Mouse (Mus musculus) urinary bladder, postnatal 36 days (tissue): ENCODE results near the gene Dap.
A peak's percentile ranks its signal among the peaks of the same experiment; 100 is the strongest.

Experiments used
- DNase-seq, 2 experiments: peaks; one replicate each; pipeline ENCODE4 v3.0.0; 2022; ENCODE audit warnings: low spot score in 2 of 2, mixed read lengths in 1 of 2

The Dap gene

DNA sequence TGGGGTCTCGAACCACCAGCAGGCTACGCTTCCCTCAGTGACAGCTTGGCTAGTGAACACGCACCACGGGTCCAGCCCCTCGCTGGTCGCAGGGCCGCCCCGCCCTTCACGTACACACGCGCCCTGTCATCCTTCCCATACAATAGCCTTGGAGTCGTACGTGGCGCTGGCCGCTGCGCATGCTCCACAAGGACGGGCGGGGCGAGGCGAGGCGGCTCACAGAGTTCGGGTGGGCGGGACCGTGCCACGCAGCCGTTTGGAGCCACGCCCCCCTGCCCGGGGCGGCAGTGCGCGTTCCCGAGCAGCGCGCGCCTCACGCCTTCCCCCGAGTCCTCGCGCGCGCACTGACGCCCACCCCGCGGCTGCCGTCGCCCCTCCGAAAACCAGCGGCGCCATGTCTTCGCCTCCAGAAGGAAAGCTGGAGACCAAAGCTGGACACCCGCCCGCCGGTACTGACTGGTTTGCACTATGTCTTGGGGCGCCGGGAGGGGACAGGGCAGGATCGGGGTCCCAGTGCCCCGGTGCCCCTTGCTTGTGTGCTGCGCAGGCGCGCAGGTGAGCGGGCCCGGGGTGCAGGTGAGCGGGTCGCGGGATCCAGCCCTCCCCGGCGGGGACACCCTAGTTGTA lies at the start of gene Dap:
Dap (plus strand) TSS at position 180 of the 627 bp plus-strand sequence.
- peak; percentile 94 to 98 for DNase-seq

DNA sequence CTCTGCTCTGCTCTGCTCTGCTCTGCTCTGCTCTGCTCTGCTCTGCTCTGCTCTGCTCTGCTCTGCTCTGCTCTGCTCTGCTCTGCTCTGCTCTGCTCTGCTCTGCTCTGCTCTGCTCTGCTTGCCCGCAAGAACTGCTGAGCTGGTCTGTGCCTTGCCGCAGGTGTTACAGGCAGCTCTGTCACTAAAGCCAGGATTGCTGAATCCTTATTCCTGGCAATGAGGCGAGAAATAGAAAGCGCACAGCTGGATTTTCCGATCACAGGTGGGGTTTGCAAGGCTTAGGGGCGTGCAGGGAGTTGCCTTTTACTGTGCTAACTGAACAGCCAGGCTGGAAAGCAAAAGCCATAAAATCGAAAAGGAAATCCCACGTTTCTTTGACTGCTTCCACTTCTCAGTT lies 47.5 kb upstream of the Dap start:
- DNase-seq = no peak

DNA sequence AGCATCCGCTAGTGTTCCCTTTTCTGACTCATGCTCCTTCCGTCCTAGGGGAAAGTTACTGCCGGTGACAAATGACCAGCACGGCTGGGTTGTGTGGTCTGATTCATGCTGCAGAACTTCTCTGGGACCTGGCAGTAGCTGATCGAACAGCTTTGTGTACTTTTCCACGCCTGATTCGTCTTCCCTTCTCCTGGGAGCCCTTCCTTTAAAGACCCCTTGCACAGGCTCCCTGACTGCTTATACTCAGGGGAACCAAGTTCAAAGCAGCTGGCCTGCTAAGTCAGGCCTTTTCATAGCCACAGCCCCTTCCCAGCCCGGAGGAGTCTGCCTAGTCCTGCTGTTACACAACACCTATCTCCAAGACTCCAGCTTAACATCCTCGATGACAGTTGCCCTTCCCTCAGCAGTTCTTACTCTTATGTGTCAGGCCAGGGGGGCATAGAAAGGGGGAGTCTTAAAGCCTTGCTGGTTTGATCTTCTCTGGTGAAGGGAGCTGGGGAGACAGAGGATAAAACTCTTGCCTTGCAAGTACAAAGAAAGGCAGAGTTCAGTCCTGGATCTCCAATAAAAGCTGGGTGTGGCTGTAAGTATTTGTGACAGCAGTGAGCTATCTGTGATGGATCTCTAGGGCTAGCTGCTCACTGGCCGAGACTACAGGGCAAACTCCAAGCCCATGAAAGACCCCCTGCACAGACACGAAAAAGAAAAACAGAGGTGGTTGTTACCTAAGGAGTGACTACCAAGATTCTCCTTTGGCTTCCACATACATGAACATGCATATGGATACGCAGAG lies 39.3 kb upstream of the Dap start:
- DNase-seq = peak; percentile 60 to 69

DNA sequence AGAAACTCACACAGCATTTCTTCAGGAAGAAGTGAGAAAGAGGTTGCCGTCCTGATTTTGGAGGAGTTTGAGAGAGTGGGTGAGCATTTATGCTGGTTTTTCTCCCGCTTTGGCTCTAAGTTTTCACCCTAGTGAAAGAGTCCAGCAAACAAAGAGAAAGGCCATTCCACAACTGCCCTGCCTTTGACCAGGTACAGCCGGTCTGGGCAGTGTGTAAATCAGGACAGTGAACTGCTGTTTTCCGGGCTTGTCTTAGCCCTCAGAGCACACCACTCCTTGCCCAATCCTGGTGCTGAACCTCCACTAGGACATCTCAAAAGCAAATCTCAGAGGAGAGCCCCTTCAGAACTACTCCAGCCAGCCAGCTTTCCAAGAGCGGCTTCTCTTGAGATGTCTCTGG lies 38.6 kb upstream of the Dap start:
- peak; percentile 60 to 73 for DNase-seq

DNA sequence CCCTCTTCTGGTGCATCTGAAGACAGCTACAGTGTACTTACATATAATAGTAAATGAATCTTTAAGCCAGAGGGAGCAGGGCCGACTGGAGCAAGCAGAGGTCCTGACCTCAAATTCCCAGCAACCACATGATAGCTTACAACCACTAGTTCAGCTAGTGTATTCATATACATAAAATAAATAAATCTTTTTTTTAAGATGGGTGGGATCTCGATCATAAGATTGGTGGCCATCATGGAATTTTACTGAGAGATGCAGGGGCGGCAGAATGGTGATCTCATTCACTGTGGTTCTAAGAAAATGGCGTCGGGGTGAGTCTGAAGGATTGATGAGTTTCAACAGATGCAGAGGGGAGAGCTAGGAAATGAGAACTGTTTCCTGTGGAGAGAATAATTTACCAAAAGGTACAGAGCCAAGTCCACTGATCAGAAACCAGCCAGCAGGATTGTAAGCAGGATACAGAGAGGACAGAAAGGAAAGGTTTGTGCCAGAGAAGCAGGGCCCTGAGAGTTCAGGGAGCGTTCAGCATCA lies 37.7 kb upstream of the Dap start:
- DNase-seq = no peak

DNA sequence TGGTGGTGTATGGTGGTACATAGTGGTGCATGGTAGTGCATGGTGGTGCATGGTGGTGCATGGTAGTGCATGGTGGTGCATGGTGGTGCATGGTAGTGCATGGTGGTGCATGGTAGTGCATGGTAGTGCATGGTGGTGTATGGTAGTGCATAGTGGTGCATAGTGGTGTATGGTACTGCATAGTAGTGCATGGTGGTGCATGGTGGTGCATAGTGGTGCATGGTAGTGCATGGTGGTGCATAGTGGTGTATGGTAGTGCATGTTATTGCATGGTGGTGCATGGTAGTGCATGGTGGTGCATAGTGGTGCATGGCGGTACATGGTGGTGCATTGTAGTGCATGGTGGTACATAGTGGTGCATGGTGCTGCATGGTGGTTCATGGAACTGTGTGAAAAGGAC lies 31.6 kb upstream of the Dap start:
- no peak for DNase-seq

DNA sequence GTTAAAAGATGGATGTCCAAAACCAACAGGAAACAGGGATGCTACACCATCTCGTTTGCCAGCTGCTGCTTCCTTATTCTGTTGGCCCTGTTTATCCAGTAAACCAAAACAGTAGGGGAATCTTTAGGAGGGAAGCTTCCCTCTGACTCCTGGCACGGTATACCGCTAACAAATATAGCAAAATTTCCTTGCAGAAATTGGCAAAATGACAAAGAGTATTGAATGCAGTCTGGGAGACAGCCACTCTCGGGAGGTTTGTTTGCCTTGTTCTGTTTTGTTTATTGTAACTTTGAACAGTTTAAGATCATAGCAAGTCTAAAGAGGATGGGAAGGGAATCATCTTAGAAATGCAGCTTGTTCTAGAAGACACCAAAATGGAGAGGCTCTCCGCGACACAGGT lies 28.3 kb upstream of the Dap start:
- DNase-seq = no peak

DNA sequence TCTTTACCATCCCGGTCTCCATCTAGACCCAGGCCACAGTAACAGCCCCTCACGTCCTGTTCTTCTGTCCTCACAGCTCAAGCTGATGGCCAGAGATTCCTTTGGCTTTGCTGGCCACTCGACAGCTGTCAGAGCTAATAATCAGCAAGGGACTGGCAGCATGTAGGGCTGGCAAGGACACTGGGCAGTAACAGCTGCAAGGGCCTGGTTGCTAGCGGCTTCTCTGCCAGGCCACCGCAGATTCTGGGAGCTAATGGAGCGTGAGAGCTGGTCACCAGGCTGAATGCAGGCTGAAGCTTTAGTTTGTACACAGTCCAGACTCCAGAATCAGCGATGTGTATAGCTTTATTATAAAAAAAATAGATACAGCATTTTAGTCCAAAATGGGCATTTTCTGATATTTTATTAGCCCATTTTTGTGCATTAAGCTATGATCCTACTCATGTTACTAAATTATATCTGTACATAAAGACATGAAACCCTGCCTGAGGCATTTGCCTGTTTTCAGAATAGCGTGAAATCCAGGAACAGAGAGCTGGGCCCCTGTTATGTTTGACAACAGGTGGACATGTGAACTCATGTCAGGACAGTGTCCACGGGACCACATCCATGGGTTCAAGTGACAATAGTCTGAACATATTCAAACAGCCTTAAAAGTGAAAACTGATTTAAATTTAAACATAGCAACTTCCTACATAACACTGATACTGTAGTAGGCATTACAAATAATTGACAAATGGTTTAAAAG lies 16.6 kb upstream of the Dap start:
- no peak for DNase-seq

DNA sequence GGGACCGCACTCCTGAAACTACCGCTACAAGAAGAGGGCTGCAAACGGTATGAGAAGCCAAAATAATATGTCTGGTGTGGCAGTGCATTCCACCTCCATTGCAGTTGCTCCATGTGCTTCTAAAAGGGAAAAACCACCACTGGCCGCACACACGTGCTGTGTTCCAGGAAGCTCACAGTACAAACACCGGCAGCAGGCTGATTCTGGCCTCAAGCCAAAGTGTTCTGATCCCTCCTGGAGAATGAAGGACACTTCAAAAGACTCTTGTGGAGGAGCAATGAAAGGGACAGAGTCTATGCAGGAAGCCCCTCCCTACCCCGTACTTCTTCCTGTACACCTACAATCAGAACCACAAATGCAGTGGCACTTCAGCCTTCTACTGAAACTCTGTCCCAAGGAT lies 12.2 kb upstream of the Dap start:
- DNase-seq = no peak

DNA sequence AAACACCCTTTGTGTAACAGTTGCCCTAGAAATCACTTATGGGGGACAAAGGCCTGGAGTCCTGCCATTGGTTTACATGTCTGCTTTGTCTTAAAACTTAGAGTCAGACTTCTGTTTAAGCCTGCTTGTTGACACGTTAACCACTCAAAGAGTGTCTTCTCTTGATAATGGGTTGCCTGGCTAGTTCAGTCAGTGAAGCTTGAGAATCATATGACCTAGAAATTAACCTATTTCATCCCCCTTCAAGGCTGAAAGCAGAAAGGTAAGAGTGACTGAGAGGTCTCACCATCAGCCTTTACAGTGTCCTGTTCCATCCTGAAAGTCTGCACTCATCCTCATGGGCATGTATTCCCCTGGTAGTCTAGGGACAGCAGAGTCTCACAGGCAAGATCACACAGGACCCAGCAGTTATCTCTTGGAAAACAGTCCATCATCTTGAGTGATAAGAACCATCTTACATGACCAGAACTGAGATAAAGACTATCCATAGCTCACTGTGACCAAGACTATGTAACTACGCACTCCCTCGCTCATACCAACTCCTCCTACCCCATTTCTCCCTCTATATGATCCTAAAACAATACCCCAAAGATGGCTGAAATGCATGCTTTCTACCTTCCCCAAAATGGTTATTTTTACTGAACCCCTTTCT lies 10.4 kb upstream of the Dap start:
- no peak for DNase-seq

DNA sequence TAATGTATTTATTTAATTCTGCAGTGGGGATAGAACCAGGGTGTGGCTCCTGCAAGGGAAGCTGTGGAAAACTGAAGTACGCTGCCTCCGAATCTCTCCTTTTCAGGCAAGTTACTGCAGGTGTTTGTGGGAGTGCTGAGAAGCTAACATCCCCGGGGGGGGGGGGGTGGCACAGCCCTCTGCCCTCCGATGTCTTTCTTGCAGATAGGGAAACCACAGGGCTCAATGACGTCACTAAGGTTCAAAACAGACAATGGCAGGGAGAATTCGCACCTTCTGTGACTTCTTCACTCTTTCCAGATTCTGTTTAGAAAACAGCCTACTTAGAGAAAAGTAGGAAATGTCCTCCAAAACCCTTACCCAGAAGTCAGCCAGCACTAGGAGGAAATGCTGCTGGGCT lies 1.9 kb upstream of the Dap start:
- DNase-seq = no peak

DNA sequence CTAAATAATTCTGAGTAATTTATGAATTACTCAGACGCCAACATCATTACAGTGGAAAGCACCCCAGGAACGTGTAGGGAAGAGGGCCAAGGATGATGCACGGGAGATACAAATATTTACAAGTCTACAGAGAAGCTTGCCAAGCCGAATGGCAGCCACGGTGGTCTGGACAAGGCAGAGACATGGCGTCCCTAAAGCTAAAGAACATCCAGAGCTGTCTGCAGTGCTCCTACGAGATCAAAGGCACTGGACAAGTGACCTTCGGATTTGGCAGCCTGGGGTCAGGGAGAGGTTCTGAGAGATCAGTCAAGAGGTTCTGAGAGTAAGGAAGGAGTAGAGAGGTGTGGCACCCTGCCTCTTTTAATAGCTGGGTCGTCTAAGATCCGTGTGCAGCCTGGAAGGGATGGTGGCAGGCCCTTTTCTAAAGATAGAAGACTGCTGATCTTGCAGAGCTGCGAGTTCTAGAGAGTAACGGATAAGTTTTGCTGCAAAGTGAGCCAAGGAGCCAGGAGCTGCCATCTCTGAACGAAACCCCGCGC lies 449 bp upstream of the Dap start:
- DNase-seq = no peak

DNA sequence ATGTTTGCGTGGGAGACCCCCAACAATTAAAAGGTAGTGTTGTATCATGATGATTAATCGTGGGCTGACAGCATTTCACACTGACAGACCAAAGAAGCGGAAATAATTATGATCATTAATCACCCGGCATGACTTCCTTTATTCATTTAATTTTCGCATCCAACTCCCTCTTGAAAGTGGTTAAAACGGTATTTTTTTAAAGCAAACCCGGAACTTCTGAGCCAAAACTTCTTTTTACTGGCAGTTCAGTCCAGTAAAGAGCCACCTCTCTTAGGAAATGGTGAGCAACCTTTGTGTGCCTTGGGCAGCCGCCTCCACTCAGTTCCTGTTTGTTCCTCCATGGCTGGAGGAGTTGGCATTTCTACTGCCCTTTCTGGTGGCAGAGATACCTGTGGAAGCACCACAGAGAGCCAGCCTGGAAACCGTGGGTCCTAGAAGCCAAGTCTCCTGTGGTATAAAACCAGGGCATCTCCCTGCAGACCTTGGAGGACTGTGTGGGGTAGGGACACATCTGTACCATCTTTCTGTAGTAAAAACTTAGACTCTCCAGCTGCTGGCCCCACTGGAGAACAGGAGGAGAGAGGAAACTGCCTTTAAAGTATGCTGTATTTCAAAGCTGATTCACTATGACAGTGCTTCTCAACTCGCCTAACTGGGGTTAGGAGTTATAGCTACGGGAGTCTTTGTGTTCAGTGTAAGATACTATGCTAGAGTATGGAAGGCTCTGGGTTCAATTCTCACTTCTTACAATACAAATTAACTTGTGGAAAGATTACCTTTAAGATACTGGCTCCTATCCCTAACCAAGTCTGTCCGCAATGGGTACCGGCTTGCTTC lies 910 bp downstream of the Dap start:
- DNase-seq = no peak

DNA sequence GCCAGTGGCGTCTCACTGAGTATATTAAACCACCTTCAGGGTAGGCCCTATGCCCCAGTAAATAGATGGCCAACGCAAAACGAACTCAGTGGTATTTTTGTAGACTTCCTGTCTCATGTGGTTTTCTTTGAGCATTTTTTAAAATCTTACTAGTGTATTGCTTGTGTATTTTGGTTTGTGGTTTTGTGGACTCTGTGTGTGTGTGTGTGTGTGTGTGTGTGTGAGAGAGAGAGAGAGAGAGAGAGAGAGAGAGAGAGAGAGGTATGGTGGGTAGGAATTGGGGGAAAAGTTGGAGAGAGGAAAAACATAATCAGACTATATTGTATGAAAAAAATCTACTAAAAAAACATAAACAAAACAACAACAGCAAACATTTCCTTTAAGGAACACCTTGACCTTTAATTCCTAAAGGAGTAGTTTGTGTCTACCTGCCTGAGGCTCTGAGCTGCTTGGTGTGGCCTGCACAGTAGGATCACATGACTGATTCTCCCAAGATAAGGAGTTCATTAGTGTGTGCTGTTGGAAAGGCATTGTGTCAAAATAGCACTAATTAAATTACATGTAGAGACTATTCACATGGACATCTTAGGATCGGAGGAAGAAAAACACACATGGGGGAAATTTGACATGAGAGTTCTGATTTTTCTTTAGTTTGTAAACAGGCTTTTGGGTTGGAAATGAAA lies 1.7 kb downstream of the Dap start:
- no peak for DNase-seq

DNA sequence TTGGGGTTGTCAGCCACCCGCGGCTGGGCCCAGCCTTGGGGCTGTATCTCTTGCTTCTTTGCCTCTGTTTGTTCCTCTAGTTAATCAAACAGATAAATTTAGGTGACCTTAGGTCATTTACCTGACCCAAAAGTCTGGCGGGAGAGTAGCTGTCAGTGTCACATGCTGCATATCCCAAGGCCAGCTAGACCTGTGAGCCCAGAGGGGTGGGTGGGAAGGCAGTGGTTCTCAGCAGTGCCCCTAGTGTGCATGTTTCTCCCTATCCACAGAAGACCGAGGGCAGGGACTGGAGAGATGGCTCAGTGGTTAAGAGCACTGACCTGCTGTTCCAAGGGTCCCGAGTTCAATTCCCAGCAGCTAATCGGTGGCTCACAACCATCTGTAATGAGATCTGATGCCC lies 2.4 kb downstream of the Dap start:
- no peak for DNase-seq

DNA sequence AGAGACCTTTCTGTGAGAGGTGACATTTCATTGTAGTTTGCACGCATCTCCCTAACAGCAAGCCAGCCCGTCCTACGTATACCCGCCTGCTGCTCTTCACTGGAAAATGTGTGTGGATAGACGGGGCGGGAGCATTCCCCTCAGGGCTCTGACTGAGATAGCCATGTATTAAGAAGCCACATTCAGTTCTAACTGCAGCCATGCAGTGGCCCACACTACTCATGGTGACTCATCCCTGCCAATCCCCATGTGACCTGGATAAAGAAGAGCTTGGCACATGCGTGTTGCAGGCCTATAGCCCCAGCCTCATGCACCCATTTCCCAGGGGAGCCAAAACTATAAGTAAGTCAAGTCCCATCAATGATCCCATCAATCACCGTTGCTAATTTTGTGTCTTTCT lies 3.7 kb downstream of the Dap start:
- no peak for DNase-seq

DNA sequence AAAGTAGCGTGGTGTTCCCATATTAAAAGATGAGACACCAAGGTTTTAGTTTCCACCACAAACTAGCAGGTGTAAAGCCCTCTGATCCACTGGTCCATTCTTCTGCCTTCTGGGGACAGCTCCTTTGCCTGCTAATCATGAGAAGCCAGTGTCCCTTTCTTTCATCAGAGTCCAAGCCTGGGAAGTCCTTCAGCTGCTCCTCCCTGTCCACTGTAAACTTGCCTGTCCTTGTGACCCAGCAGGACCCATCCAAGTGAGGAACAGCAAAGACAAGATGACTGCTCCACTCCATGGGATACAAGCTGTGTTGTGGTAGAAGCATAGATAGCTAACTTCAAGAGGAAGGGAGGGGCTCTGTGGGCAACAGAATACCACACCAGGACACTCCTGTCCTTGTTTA lies 8.9 kb downstream of the Dap start:
- DNase-seq = no peak

DNA sequence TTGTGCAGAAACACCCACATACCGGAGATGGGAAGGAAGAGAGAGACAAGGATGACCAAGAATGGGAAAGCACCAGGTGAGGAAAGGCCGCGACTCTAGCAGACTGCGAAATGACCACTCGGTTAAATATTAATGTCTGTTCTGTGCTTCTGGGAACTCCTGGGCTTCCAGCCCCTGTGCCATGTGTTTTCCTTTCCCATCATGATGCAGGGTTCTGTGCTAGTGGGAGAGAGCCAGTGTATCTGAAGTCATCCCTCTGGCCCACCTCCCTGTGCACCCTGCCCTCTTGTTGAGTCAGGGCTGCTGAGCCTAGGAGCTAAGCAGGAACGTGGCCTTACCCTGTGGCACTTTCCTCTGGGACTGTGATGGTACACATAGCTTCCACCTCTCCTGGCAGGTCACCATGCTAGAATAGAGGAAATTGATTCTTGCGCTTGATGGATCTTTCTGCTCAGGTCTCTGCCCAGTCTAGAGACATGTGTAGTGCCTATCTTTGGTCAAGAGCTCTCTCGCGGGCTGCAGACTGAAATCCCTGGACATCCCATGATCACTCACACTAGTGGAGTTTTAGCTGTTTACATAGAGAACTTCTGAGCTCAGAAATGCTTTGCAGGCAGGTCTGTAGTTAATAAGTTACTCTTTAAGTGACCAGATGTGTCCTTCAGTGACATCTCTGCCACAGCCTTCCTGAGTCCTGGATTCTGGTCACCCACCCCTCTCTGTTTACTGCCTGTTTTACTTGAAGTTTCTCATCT lies 11.9 kb downstream of the Dap start:
- no peak for DNase-seq

DNA sequence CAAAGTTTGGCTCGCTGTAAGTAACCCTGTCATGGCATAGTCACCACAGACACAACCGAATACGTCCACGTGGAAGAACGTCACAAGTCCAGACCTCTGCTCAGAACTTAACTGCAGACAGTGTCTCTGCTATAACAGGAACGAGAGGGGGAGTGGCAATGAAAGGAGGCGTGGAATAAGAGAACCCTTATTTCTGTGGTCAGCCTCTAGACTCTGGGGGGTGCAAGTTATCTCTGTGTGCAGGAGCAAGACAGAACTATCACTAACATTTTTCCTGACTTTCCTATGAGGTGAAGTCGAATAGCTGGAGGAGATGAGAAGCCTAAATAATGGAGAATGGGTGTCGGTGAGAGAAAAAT lies 12.4 kb downstream of the Dap start:
- DNase-seq = no peak

DNA sequence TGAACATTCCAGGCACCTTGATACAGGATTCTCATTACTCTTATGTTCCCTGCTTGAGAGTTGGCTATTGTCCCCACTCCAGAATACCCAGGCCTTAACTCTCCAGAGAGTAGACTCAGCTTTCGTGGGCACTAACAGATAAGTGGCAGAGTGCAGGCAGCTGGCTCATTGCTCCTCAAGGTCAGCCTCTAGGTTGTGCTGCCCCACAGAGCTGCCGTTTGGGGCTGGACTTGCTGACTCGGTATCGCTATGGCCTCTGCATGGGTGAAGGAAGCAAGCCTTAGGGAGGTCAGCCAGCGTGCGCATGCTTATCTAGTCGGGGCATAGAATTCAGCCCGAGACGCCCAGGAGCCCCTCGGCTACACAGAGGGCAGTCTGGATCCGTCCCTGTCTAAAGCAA lies 13.3 kb downstream of the Dap start:
- no peak for DNase-seq
